Mouse (Mus musculus) stomach, embryonic 16.5 days (tissue): ENCODE measurements around the gene Pofut2. TPM values are rescaled to one million over a fixed set of nuclear protein-coding genes. Genes with fewer than 3 reads are reported as not detected.
A peak's percentile ranks its signal among the peaks of the same experiment; 100 is the strongest.

Source experiments
- ATAC-seq: fragments of 200-750 bp; cut with Nextera tagmentation; 2 replicates; pipeline ENCODE4 v1.8.0; 2017; ENCODE audit warnings: moderate number of reproducible peaks, moderate TSS enrichment; ENCODE audit not compliant: insufficient read depth, low FRiP score
- H3K27ac ChIP-seq: fragments of 300-500 bp; sonication (generic); 2 replicates; pipeline ENCODE4 v1.5.1; 2014; ENCODE audit warnings: low read length
- H3K27me3 ChIP-seq: fragments of 300-500 bp; sonication (generic); 2 replicates; pipeline ENCODE4 v1.6.1; 2014; ENCODE audit warnings: low read length, control low read depth, mixed read lengths; ENCODE audit not compliant: control insufficient read depth, insufficient read depth
- H3K36me3 ChIP-seq: fragments of 300-500 bp; sonication (generic); 2 replicates; pipeline ENCODE4 v1.6.1; 2014; ENCODE audit warnings: low read length; ENCODE audit not compliant: control insufficient read depth, insufficient read depth
- H3K4me1 ChIP-seq: fragments of 300-500 bp; sonication (generic); 2 replicates; pipeline ENCODE4 v1.6.1; 2014; ENCODE audit warnings: low read length, control low read depth, mixed read lengths; ENCODE audit not compliant: control insufficient read depth, insufficient read depth
- H3K4me2 ChIP-seq: fragments of 300-500 bp; sonication (generic); 2 replicates; pipeline ENCODE4 v1.6.1; 2014; ENCODE audit warnings: low read depth, low read length, mixed read lengths
- H3K4me3 ChIP-seq: fragments of 300-500 bp; sonication (generic); replicated peaks from 2 replicates; pipeline ENCODE4 v1.5.1; 2014; ENCODE audit warnings: mild to moderate bottlenecking, low read length
- H3K9ac ChIP-seq: fragments of 300-500 bp; sonication (generic); 2 replicates; pipeline ENCODE4 v1.6.1; 2014; ENCODE audit warnings: low read length
- H3K9me3 ChIP-seq: fragments of 300-500 bp; sonication (generic); replicated peaks from 2 replicates; pipeline ENCODE4 v1.6.1; 2016; ENCODE audit warnings: low read length, control low read depth; ENCODE audit not compliant: control insufficient read depth
- WGBS: fragments of 180-500 bp; shearing (Covaris S2); extraction: QIAGEN DNeasy Blood & Tissue Kit; methylation state at CpG from one replicate; pipeline ENCODE4 v1.1.7; 2014; 5-methylcytosine and 5-hydroxymethylcytosine counted together
- polyA plus RNA-seq: library from polyadenylated mRNA; unstranded; fragments of >200 nt; fragmentation: Nextera tagmentation; extraction: Ambion mirVana; gene quantifications from 2 replicates; pipeline ENCODE4 v1.2.1, GENCODE M21; 2015

Pofut2 gene
- polyA plus RNA-seq, 1 experiment from 2014 or later, result 125 TPM

DNA sequence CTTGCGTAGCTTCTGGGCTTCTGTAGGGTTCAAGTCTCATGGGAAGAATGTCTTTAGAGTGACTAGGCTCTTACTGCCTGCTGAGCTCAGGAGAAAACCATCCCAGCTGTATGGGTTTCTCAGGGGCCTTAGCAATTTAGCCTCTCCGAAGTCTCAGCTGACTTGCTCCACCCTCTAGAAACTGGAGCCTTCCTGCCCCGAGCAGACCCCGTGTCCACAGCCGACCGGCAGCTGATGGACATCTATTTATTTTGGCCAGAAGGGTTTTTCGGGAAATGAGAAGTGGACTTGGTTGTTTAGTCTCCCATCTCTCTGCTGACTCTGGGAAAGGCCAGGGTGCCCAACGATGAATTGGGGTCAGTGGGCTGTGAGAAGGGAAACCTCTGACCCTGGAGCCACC lies 18.3 kb upstream of the Pofut2 start:
- ATAC-seq, result no peak
- 52% methylated on average over 8 of the region's 8 CpGs for WGBS
- 0 out of 2 replicates have a peak, but pooled peaks cover 3% of the 10 kb centered on the region for H3K9me3 ChIP-seq
- no peak overlapping the region for H3K4me3 ChIP-seq
- H3K36me3 ChIP-seq, result no peaks in the 10 kb centered on the region
- peak overlapping the region; percentile 38 for H3K27ac ChIP-seq
- H3K4me1 ChIP-seq, result peaks cover 12% of the 10 kb centered on the region
- H3K9ac ChIP-seq, result no peak overlapping the region
- no peak overlapping the region for H3K4me2 ChIP-seq
- H3K27me3 ChIP-seq, result no peaks in the 10 kb centered on the region

DNA sequence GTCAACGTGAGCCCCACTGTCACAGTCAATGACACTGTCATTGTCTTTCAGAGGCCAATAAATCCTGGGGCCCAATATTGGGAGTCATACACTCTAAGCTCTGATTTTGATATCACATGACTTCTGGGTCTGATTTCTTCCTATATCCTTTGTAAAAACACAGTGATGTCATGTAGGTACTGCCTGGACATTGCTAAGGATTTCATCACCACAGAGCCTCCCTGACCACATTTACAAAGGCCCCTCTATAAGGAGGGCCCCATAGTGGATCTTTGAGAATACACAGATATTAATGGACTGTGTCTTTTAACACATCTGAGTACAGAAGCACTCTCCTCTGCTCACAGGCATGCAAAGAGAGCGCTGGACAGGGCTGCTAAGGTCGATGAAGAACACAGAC lies 16.6 kb upstream of the Pofut2 start:
- 80% methylated on average over 3 of the region's 3 CpGs for WGBS
- ATAC-seq, result no peak
- Histone ChIP-seq H3K4me2 (no peak overlapping the region), H3K9ac (no peak overlapping the region), H3K4me3 (no peak overlapping the region), H3K9me3 (0 out of 2 replicates have a peak, but pooled peaks cover 3% of the 10 kb centered on the region), H3K27me3 (no peaks in the 10 kb centered on the region), H3K36me3 (no peaks in the 10 kb centered on the region), H3K4me1 (peaks cover 19% of the 10 kb centered on the region), H3K27ac (peak overlapping the region; percentile 86; the same call in 1 of the 2 replicates)

DNA sequence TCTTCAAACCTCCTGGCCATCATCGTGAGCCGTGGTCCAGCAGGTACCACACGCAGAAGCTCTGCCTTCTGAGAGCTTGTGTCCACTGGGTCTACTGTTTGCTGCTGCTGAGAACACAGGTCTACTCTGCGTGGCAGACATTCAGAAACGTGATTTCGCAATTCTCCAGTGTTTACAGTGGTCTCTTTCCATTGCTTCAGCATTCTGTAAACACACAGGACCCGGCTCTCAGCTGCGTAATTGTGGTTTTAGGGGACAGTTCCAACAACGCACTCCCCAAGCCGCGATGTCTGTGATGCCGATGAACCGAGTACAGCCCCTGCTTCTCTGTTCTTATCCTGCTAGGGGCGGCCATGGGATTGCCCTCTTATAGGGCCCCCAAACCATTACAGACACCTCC lies 16.1 kb upstream of the Pofut2 start:
- 51% methylated on average over 14 of the region's 14 CpGs for WGBS
- no peak overlapping the region for H3K4me3 ChIP-seq
- 0 out of 2 replicates have a peak, but pooled peaks cover 3% of the 10 kb centered on the region for H3K9me3 ChIP-seq
- no peak overlapping the region for H3K4me2 ChIP-seq
- peak; percentile 14; the same call in 1 of the 2 replicates for ATAC-seq
- H3K9ac ChIP-seq, result peak overlapping the region; percentile 31; the same call in 1 of the 2 replicates
- peaks cover 24% of the 10 kb centered on the region for H3K4me1 ChIP-seq
- H3K27me3 ChIP-seq, result no peaks in the 10 kb centered on the region
- H3K36me3 ChIP-seq, result no peaks in the 10 kb centered on the region
- H3K27ac ChIP-seq, result peak overlapping the region; percentile 86

GRCm38 (mm10) chr10:77243572-77244161 lies 15.4 kb upstream of the Pofut2 start:
- no peak overlapping the region for H3K4me3 ChIP-seq
- peak; percentile 48; the same call in 1 of the 2 replicates for ATAC-seq
- WGBS, result 72% methylated on average over 11 of the region's 11 CpGs
- peak overlapping the region; percentile 86 for H3K27ac ChIP-seq
- H3K4me2 ChIP-seq, result no peak overlapping the region
- no peaks in the 10 kb centered on the region for H3K36me3 ChIP-seq
- no peaks in the 10 kb centered on the region for H3K27me3 ChIP-seq
- peaks cover 26% of the 10 kb centered on the region for H3K4me1 ChIP-seq
- peak overlapping the region; percentile 31; the same call in 1 of the 2 replicates for H3K9ac ChIP-seq
- 0 out of 2 replicates have a peak, but pooled peaks cover 3% of the 10 kb centered on the region for H3K9me3 ChIP-seq

DNA sequence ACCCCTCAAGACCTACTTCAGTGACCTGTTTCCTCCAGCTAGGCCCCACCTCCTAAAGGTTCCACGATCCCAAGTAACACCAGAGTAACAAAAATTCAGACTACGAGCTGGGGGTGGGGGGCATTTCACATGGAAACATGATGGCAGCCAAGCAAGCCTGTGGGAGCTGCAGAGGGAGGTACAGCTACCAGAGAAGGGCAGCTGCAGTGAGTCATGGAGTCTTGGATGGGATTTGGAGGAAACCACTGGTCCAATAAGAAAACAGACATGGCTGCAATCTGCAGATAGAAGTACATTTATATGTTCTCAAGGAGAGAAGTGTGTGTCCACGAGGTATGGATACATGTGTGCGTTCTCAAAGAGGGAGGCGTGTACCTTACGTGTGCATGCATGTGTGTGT lies 14.2 kb upstream of the Pofut2 start:
- no peaks in the 10 kb centered on the region for H3K36me3 ChIP-seq
- no peak overlapping the region for H3K4me2 ChIP-seq
- H3K4me3 ChIP-seq, result no peak overlapping the region
- no peak overlapping the region for H3K27ac ChIP-seq
- H3K4me1 ChIP-seq, result peaks cover 26% of the 10 kb centered on the region
- ATAC-seq, result no peak
- no peaks in the 10 kb centered on the region for H3K27me3 ChIP-seq
- H3K9me3 ChIP-seq, result 0 out of 2 replicates have a peak, but pooled peaks cover 3% of the 10 kb centered on the region
- 90% methylated on average over 6 of the region's 6 CpGs for WGBS
- no peak overlapping the region for H3K9ac ChIP-seq

DNA sequence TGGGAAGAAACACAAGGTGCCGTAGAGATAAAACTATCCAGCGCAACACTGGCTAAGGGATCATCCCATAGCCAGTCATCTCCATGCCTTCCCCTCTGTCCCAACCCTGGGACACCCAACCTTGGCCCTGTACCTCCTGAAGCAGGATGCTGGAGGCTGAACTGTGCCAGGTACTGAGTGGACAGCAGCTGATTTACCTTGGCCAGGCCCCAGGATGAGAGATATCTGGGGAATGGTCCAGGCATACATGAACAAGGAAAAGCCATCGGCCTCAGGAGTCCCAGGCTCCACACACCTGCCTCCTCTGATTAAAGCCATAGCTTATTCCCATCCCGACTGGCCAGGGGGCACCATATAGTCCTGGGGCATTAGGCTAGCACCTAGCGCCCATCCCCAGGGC lies 12.0 kb upstream of the Pofut2 start:
- no peak for ATAC-seq
- Histone ChIP-seq H3K27ac (no peak overlapping the region), H3K9me3 (no peaks in the 10 kb centered on the region), H3K27me3 (no peaks in the 10 kb centered on the region), H3K36me3 (no peaks in the 10 kb centered on the region), H3K4me2 (no peak overlapping the region), H3K4me3 (no peak overlapping the region), H3K9ac (no peak overlapping the region), H3K4me1 (peaks cover 43% of the 10 kb centered on the region)
- 78% methylated on average over 5 of the region's 5 CpGs for WGBS

DNA sequence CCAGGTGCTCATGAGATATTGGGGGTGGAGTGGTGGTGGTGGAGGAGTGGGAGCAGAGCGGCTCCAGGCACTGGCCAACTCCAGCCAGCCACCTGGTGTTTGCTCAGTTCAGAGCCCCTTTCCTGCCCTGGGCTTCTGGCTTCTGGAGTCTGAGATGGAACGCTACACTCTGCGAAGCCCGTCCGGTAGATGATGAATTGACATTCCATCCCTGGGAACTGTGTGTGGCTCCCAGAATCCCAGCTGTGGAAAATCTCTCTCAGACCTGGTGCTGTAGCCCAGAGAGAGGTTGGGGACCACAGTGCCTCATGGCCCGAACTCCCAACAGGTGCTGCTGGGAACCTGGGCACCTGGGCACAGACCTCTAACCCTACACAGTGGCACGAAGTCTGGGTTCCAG lies 11.3 kb upstream of the Pofut2 start:
- ATAC-seq, result peak; percentile 23; the same call in 1 of the 2 replicates
- Histone ChIP-seq H3K4me3 (no peak overlapping the region), H3K9ac (0 out of 2 replicates have a peak overlapping the region, but pooled peaks have one; percentile 7), H3K9me3 (no peaks in the 10 kb centered on the region), H3K4me1 (peaks cover 50% of the 10 kb centered on the region), H3K27ac (peak overlapping the region; percentile 47; the same call in 1 of the 2 replicates), H3K36me3 (no peaks in the 10 kb centered on the region), H3K27me3 (no peaks in the 10 kb centered on the region), H3K4me2 (0 out of 2 replicates have a peak overlapping the region, but pooled peaks have one; percentile 14)
- 26% methylated on average over 7 of the region's 7 CpGs for WGBS

- ATAC-seq, result peak; percentile 31; the same call in 1 of the 2 replicates
- peak overlapping the region; percentile 25; the same call in 1 of the 2 replicates for H3K4me3 ChIP-seq
- H3K9me3 ChIP-seq, result no peaks in the 10 kb centered on the region
- H3K27me3 ChIP-seq, result no peaks in the 10 kb centered on the region
- H3K36me3 ChIP-seq, result no peaks in the 10 kb centered on the region
- 24% methylated on average over 18 of the region's 18 CpGs for WGBS
- H3K27ac ChIP-seq, result peak overlapping the region; percentile 80
- H3K9ac ChIP-seq, result peak overlapping the region; percentile 50
- peak overlapping the region; percentile 48 for H3K4me2 ChIP-seq
- peaks cover 44% of the 10 kb centered on the region for H3K4me1 ChIP-seq
Observed at GRCm38 (mm10) chr10:77251223-77251783, 7.7 kb upstream of the Pofut2 start.
